Mouse (Mus musculus) urinary bladder, postnatal 14 days (tissue): ENCODE results near the gene Tbc1d10c.

Experiments
- DNase-seq: peaks from one replicate; pipeline ENCODE4 v3.0.0; 2021; ENCODE audit warnings: low spot score

Gene Tbc1d10c

GRCm38 (mm10) chr19:4156771-4157170 is 34.3 kb downstream of the Tbc1d10c start:
- DNase-seq: no peak

DNA sequence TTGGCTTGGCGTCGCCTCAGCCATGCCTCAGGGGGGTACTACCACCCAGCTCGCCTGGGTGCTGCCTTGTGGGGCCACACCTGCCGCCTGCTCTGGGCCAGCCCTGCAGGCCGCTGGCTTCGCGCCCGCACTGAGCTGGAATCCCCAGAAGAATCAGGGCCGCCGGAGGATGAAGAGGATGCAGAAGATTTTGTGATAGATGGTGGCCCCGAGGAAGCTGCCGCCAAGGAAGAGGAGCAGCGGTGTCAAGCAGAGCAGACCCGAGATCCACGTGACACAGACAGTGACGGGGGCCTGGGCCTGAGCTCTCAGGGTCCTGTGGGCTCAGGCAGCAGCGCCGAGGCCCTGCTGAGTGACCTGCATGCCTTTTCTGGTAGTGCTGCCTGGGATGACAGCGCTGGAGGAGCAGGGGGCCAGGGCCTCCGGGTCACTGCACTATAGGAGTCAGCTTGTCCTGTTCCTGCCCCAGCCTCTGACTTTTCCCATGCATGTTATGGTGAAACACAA is 35.0 kb downstream of the Tbc1d10c start:
- no peak for DNase-seq

DNA sequence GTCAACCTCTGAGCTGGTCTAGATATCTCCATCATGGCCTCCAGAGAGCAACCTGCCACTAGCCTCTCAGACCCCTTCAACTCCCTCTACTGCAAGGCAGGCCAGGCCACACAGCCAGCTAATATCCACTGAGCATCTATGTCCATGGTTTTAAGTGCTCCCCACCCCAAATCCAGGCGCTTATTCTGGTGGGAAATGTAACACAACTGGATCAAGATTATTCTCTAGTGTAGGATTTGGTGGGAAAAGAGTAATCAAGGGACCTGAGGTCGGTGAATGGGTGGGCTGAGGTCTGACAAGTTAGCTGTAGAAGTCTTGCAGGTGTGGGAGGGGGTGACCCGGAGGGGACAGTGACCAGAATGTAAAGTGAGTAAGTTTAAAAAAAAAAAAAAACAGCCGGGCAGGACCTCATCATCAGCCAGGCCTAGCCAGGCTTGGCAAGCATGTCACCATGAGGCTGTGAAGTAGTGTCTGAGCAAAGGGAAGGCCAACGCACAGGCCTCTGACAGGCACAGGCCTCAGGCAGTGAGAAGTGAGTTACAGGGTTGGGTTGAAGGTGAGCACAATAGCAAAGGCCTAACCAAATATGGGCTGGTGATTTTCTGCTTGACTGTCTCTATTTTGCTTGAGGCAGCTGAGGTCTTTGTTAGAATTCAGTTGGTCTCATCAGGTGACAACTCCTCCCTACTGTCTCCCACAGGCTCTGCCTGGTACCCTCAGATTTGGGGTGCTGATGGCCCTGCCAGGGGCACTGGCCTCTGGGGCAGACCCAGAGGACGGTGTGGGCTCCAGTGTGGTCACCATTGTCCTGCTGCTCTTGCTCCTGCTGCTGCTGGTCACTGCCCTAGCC is 35.6 kb downstream of the Tbc1d10c start:
- no peak for DNase-seq

- no peak for DNase-seq
Observed at GRCm38 (mm10) chr19:4154437-4155222, 36.5 kb downstream of the Tbc1d10c start.

- DNase-seq: no peak
Observed at GRCm38 (mm10) chr19:4153232-4153654, 37.8 kb downstream of the Tbc1d10c start, which contains the start of gene Ptprcap. Ptprcap (plus strand) TSS chr19:4153604.

GRCm38 (mm10) chr19:4152445-4153231 is 38.4 kb downstream of the Tbc1d10c start:
- DNase-seq: no peak

- DNase-seq: no peak
Observed at GRCm38 (mm10) chr19:4151898-4152297, 39.2 kb downstream of the Tbc1d10c start.

GRCm38 (mm10) chr19:4151488-4151860 is 39.6 kb downstream of the Tbc1d10c start:
- no peak for DNase-seq

DNA sequence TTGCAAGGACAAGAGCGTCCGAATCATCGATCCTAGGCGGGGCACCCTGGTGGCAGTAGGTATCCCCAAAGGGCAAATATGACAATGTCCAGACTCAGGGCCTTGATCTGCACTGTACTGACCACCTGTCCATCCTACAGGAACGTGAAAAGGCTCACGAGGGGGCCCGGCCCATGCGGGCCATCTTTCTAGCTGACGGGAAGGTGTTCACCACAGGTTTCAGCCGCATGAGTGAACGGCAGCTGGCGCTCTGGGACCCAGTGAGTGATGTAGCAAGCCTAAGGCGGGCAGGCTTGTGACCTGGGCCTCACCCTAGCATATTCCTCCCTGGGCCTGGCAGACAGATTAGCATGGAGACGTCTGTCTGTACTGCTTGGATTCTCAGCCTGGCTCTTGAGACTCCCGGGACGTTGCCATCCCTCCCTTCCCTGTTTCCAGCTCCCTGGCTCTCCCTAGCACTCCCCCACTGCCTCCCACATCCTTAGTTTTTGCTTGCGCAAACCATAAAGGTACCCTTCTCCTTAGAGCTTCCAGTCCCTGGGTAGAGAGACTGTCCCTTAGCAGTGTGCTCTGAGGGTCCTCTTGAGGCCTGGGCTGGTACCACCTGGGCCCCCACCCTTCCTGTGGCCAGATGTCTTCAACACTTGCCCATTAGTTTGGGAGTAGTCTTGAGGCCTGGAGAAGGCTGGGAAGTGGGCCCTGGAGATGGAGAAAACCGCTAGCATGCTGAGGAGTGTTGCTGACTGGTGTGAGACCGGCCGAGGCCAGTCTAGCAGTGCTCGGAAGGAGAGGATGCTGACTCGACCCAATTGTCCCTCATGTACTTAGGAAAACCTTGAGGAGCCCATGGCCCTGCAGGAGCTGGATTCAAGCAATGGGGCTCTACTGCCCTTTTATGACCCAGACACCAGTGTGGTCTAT is 40.3 kb downstream of the Tbc1d10c start:
- no peak for DNase-seq

- no peak for DNase-seq
Observed at GRCm38 (mm10) chr19:4149764-4150461, 41.2 kb downstream of the Tbc1d10c start.

GRCm38 (mm10) chr19:4149283-4149682 is 41.8 kb downstream of the Tbc1d10c start:
- no peak for DNase-seq

- no peak for DNase-seq
Observed at GRCm38 (mm10) chr19:4148819-4149218, 42.3 kb downstream of the Tbc1d10c start.

DNA sequence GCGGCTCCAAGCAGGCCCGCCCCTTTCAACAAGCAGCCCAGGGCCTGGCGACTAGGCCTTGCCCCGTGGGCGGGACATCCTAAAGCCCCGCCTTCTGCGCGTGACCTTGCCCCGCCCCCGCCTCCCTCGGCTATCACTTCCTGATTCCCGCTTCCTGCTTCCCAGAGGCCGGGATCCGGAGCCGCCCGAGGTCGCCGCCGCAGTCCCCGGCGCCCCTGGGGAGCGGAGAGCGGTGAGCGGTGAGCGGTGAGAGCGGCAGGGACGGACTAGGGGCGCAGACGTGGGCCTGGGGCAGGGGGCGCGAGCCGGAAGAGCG is 42.6 kb downstream of the Tbc1d10c start, which contains the start of gene Coro1b:
Gene Coro1b, plus strand, starts transcription at position 129 of the 316 bp plus-strand sequence.
- DNase-seq: peak; percentile 97

- DNase-seq: no peak
Observed at GRCm38 (mm10) chr19:4147782-4148490, 43.1 kb downstream of the Tbc1d10c start.

- DNase-seq: no peak
Observed at GRCm38 (mm10) chr19:4147022-4147405, 44.1 kb downstream of the Tbc1d10c start.

GRCm38 (mm10) chr19:4146366-4147021 is 44.6 kb downstream of the Tbc1d10c start:
- no peak for DNase-seq

DNA sequence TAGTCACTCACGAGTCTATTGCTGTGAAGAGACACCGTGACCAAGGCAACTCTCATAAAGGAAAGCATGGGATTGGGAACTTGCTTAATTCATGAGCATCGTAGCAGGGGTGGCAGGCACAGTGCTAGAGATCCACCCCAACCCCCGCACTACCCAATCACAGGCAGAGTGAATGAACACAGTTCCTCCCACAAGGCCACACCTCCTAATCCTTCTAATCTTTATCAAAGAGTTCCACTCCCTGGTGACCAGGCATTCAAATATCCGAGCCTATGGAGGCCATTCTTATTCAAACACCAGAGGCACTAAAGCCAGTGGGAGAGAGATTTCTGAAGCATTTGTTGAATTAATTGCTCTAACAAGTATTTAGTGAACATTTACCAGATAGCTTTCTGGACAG is 45.1 kb downstream of the Tbc1d10c start:
- no peak for DNase-seq

DNA sequence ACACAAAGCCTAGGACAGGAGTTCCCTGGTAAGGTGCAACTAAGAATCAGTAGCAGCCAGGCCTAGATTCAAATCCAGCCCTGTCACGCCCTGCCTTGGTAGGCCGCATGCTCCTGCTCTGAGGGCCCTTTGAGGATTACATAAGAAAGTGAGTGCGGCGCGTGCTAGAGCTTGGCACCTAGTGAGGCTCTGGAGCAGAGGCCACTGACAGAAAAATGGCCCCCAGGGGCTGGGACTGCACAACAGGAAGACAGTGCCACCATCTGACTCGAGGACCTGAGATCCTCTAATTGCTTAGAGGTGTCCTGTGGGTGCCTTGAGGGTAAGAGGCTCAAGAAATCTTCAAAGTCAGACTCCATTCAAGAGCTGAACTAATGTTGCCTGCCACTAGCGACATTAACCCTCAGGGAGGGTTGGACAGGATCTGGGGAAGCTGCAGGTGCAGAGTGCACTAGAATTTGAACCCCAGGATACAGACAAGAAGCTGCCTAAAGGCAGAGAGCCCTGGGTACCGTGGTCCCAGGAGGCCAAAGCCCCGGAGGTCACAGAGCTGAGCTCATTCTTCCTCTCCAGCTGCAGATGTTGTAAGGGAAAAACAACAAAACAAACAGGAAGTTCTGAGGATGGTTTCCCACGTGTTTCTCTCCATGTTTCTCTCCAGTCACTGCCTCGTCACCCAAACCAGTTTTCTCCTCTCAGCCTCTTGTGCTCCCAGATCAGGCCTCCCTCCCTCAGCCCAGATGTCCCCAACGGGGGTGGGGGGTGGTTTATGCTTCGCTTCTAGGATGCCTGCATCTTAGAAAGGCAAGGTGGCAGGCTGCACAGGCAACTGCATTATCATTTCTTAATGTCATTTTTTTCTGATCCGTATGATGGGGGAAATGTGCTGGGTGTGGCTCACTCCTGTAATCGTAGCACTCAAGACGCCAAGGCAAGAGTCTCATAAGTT is 46.3 kb downstream of the Tbc1d10c start:
- DNase-seq: no peak
